Mouse (Mus musculus) left cerebral cortex, postnatal 10 days (tissue): ENCODE data around the gene Ebf1. TPM values are rescaled to one million over a fixed set of nuclear protein-coding genes. Genes with fewer than 3 reads are reported as not detected.

Source experiments
- DNase-seq, 2 experiments: peaks; one replicate each; pipeline ENCODE4 v3.0.0; 2021 to 2022; ENCODE audit warnings: low spot score in 2 of 2, mixed read lengths in 1 of 2; ENCODE audit errors: extremely low spot score in 1 of 2
- intact Hi-C: fragments of 180-260 bp; cut with DNase I; formaldehyde crosslinking; loops from one replicate; pipeline ENCODE4 v1.15.1; 2025
- total RNA-seq, 2 experiments: library from RNA; stranded (reverse); gene quantifications; 2 replicates each; pipeline ENCODE4 v1.2.3; 2021

Ebf1 gene
- total RNA-seq, 2 experiments from 2014 or later: 3.6 to 5.0 TPM

DNA sequence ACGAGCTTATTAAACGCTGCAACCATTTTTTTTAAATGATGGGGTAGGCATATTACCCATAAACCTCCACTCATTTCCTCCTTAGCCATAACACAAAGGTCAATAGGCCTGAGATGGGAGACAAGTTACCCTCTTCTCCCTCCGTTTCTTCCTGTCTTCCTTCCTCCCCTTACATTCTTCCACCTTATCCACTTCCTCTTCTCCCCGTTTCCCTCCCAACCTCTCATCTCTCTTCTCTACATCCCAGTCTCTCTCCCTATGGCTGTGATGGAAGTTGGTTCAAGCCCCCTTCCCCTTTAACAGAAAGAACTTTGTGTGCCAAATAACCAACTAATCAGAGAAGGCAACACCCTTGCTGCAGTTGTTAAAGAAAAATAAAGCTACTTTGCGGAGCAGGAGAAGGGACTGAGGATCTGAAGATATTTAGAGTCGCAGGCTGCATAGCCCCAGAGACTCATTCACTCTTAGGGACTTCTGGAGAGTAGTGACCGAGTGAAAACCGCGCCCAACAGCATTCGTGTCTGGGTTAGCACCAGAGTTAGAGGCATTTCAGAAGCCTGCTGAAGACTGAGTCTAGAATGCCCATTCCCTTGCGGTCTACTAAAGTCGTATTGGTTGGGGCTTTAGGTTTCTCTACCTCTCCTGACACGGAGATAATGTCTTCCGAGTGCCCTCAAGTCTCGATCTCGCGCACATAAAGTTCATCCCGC is 884 bp upstream of the Ebf1 start:
- intact Hi-C loops: loop anchor here (10.0 kb wide), 1 partner anchor 169 kb away; no protein-coding TSS in a partner anchor
- DNase-seq: no peak

GRCm38 (mm10) chr11:44617734-44618586 is 843 bp downstream of the Ebf1 start:
- peak in 1 of 2 experiments; percentile 67 for DNase-seq
- intact Hi-C loops: loop anchor here (10.0 kb wide), 1 partner anchor 167 kb away; no protein-coding TSS in a partner anchor

GRCm38 (mm10) chr11:44619131-44619886 is 2.2 kb downstream of the Ebf1 start:
- intact Hi-C loops: loop anchor here (10.0 kb wide), 1 partner anchor 165 kb away; no protein-coding TSS in a partner anchor
- no peak for DNase-seq

DNA sequence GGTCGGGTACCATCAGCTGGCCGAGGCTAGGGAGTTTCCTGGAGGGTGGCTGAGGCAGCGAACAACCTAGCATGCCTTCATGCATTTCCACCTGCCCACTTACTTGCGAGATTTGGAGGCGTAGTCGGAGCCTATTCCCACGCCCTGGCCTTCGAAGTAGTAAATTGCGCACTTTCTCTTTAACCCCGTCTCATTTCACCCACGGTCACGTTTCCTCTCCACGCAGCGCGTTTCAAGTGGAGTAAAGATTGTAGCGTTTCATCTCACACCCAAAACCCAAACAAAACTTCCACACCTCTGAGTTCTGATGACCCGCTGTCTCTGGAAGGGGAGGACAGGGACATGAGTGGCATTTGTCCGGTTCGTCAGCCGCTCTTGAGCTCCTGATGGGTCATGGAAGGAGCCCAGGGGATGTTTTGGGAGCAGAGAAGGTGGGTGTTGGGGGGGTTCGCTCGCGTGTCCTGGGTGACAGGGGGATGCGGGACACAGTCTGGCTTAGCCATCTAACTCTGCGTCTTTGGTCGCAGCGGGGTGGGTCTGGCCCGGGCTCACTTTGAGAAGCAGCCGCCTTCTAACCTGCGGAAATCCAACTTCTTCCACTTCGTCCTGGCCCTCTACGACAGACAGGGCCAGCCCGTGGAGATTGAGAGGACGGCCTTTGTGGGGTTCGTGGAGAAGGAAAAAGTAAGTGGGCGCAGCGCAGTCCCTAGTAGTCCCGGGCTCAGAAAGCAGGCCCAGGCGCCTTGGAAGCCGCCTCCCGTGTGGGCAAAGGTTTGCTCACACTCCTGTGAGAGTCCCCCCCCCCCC is 3.0 kb downstream of the Ebf1 start:
- intact Hi-C loops: loop anchor here (10.0 kb wide), 1 partner anchor 165 kb away; no protein-coding TSS in a partner anchor
- peak in 1 of 2 experiments; percentile 21 for DNase-seq

DNA sequence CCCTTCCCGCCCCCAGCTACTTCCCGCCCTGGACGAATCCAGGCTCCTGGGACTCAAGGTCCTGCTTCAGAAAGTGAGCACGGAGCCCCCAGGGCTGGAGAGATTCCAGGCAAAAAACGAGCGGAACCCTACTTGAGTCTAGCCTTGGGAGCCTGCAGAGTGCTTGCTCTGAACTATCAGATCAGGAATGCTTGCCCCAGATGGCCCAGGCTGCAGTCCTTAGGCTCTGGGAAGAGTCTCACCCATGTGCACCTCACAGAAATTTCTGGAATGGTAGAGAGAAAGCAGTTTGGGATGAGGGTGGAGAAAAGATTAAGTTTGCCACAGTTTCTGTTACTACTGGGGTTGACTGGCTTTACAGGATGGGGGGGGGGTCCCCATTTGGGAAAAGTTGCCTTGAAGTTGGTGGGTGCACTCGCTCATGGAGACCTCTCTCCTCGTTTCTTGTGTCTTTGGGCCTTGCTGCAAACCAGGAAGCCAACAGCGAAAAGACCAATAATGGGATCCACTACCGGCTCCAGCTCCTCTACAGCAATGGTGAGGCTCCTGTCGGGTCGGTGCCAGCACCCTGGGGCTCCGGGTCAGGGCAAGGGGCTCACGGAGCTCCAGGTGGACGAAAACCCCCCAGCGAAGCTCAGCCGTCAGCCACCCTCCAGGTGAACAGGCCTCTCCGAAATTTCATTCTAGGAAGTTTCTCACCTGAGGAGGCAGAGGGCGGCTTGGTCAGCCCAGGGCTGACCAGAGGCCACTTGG is 3.8 kb downstream of the Ebf1 start:
- intact Hi-C loops: no loop called here
- DNase-seq: peak in 1 of 2 experiments; percentile 26

DNA sequence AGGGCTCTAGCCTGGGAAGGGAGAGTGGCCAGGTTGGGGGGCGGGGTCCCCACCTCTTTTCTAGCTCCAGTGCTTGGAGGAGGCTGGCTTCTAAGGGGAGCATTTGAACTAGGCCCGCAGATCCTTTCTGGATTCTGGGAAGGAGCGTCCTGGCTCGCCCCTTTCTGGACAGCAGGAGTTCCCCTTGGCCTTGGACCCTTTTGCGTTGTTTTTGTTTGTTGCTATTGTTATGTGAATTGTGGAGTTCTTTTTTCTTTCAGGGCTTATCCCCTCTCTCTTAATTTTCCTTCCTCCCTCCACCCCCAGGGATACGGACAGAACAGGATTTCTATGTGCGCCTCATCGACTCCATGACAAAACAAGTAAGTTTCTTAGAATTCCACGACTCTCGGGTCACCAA is 4.5 kb downstream of the Ebf1 start:
- intact Hi-C loops: no loop called here
- DNase-seq: no peak

GRCm38 (mm10) chr11:44622023-44622731 is 5.1 kb downstream of the Ebf1 start:
- intact Hi-C loops: no loop called here
- DNase-seq: peak in 1 of 2 experiments; percentile 46

DNA sequence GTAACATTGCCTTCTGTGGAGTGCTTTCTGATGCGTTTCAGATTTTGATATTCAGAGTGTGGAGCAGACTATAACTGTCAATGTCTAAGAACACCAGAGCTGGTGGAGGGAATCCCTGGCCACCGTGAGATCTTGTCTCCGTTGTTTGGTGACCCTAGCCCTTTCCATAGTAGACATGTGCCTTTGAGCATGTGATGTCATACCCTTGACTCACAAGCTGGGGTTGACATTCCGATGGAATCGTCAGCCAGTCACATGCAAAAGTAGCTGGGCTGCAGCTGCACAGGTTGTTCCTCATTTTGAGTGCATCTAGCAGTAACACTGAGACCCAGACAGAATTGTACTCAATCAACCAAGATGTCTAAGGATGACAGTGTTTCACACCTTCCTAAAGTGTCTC is 7.4 kb downstream of the Ebf1 start:
- DNase-seq: no peak
- intact Hi-C loops: no loop called here

DNA sequence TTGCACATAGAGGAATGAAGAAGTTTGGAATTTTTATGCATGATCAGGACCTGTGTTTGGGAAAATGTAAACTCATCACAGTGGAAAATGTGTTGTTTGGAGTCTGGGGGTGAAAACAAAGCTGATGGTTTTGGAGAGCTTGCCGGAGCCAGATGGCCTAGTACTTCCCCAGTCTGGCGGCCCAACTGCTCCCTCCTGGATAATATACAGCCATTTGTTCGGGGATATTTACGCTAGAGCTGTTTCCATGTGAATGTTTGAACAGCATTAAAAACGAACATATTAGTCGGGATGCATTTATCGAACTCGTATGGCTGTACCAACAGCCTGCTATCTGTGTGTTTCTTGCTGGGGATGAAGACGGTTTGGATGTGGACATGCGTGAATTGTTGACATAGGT is 8.9 kb downstream of the Ebf1 start:
- intact Hi-C loops: no loop called here
- no peak for DNase-seq

- no peak for DNase-seq
- intact Hi-C loops: no loop called here
These were observed 11.3 kb downstream of the Ebf1 start for GRCm38 (mm10) chr11:44628412-44628811.

DNA sequence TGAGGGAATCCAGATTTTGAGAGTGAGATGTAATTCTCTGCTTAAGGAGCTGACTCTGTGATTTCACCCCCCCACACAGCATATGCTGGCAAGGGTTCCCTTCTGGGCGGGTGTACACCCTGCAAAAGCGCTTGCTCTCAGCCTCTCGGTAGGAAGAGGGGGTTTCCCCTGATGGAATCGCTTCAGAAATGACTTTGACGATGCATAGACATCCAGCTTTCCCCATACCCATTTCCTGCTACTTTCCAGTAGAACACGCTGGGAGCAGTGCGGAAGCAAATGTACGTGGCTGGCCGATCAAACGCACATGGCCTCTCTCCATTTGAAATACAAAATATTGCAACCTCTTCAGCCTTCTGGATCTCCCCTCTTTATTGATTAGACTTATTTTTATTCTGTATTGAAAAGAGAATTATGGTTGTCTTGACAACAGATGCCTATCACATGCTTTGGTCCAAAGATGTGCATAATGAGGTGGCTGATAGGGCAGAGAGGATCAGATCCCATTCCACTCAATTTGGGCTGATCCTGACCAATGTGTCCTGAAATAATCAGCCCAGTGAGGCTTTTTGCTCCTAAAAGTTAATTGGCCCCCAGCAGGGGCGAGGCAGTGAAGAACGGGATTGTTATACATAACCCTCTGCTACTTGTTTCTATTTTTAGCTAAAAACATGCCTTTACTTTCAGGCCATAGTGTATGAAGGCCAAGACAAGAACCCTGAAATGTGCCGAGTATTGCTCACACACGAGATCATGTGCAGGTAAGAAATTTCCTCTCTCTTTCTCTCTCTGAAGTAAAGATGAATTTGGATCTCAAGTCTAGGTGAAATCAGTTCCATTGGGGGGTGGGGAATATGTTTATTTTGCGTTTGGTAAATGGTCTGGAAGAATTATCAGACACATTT is 15.2 kb downstream of the Ebf1 start:
- no peak for DNase-seq
- intact Hi-C loops: no loop called here

DNA sequence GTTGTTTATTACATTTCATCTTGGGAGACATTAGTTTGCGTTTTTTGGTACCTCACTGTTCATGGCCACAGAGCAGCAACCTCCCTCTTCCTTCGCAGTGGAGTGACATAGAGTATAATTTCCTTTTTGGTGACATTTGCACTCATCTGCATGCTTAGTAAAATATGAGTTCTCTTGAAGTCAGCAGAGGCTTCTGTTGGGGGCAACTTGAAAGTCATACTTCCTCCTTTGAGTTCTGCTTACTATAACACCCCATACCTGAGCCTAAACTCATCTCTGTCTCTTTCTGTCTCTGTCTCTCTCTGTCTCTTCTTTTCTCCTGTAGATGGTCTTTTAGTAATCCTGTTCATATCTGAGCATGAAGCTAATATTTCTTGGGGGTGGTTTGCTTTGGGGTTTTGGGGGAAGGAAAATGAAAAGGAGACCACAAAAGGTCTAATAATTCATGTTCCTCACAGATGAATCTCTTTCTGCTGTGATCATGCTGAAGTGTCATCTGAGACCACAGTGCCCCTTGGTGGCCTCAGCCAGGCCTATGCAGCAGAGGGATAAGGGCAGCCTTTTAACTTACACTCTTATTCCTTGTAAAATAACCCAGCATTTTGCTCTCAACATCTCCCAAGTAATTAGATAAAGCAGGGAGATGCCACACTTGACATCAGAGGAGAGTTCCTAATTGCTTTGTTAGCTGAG is 16.0 kb downstream of the Ebf1 start:
- intact Hi-C loops: no loop called here
- DNase-seq: no peak

DNA sequence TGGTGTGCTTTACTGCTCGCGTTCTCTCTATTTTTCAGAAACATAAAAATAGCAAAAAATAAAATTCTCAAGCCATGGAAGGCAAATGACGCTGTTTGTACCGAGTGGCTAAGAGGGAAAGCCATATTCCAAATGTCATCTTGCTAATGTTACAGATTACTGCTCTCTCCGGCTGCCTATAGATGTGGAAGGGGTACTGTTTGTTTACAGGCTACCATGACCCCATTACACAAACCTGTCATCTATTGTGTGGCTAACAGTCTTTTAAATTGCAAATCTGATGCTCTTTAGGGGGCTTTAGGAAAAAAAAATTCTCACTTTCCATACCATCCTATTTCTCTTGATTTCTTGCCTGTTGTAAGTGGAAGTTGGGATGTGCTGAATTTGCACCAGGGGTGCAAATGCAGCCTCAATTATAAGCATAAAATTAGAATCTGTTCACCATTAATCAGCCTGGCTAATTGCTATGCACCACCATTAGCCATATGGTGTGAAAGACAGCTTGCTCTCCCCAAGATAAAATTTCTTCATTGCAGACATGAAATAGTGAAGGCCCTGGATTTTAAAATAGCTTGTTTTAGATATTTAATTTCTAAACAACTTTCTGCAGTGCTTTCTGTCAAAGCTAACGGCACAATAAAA is 17.6 kb downstream of the Ebf1 start:
- intact Hi-C loops: no loop called here
- no peak for DNase-seq

GRCm38 (mm10) chr11:44636241-44636640 is 19.1 kb downstream of the Ebf1 start:
- intact Hi-C loops: no loop called here
- DNase-seq: no peak

DNA sequence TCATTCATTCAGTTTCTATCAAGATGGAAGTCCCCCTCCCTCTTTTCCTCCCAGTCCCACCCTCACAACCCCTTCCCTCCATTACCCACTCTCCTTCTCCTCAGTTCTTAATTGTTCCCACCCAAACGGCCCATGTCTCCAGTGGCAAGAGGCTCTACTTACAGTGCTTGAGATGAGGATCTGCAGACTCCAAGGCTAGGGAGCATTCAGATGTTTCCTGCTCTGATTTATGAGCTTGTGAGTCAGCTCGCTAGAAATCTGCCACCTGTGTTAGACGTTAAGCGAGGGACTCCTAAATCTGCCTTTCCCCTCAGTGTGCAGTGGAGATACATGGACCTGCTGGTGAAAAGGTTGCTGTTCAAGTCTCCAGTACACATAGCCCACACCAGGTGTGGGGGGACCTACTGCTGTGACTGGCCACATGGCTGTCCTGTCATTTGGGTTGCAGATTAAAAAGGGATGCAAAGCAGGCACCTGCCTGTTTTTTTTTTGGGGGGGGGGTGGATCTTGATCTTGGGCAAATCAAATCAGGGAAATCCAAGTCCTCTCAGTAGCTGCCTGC is 21.2 kb downstream of the Ebf1 start:
- DNase-seq: no peak
- intact Hi-C loops: no loop called here
